Mouse (Mus musculus) macrophage (primary cell): ENCODE measurements around the gene Rad23a. TPM values are rescaled to one million over a fixed set of nuclear protein-coding genes. Genes with fewer than 3 reads are reported as not detected.

Experiments used
- polyA plus RNA-seq: library from polyadenylated mRNA; stranded (reverse); fragments of 250-400 nt; gene quantifications from 3 replicates; pipeline ENCODE4 v1.2.4, GENCODE M21; 2018; ENCODE audit warnings: inconsistent platforms

Gene Rad23a
- polyA plus RNA-seq, 1 experiment from 2014 or later = 87.2 TPM

Other genes starting within 250 kb of the Rad23a start
- gene Ier2, start 177.8 kb downstream of the Rad23a start, polyA plus RNA-seq = 13.1 to 24.0 TPM (median 23.6 TPM) in 3 replicates
- gene Trmt1, start 154.4 kb downstream of the Rad23a start, polyA plus RNA-seq = 24.6 to 51.1 TPM (median 43.5 TPM) in 3 replicates
- 42.2 to 61.4 TPM (median 49.6 TPM) in 3 replicates for gene Nacc1, start 152.8 kb downstream of the Rad23a start, polyA plus RNA-seq
- 38.2 to 65.7 TPM (median 48.7 TPM) in 3 replicates for gene Lyl1, start 139.2 kb downstream of the Rad23a start, polyA plus RNA-seq
- not detected in 3 replicates for gene G430095P16Rik, start 117.7 kb downstream of the Rad23a start, polyA plus RNA-seq
- 3.6 to 6.9 TPM (median 4.3 TPM) in 3 replicates for gene Nfix, start 40.3 kb downstream of the Rad23a start, polyA plus RNA-seq
- 1.2 to 3.3 TPM (median 2.9 TPM) in 3 replicates for gene Dand5, start 17.8 kb downstream of the Rad23a start, polyA plus RNA-seq
- gene Gadd45gip1, start 9.1 kb downstream of the Rad23a start, polyA plus RNA-seq = 5.8 to 13.9 TPM (median 8.6 TPM) in 3 replicates
- 836 to 3,382 TPM (median 1,154 TPM) in 3 replicates for gene Calr, start 6.3 kb upstream of the Rad23a start, polyA plus RNA-seq
- 24.5 to 43.1 TPM (median 29.5 TPM) in 3 replicates for gene Farsa, start 16.3 kb upstream of the Rad23a start, polyA plus RNA-seq
- gene Syce2, start 31.4 kb upstream of the Rad23a start, polyA plus RNA-seq = 7.0 to 30.9 TPM (median 18.1 TPM) in 3 replicates
- gene Gcdh, start 53.3 kb upstream of the Rad23a start, polyA plus RNA-seq = 11.1 to 13.7 TPM (median 12.0 TPM) in 3 replicates
- 0.09 TPM in 1 of 3 replicates, not detected in the others for gene Klf1, start 61.3 kb upstream of the Rad23a start, polyA plus RNA-seq
- gene Dnase2a, start 67.9 kb upstream of the Rad23a start, polyA plus RNA-seq = 160 to 211 TPM (median 178 TPM) in 3 replicates
- 0.04 to 0.06 TPM in 2 of 3 replicates, not detected in the other for gene Mast1, start 96.7 kb upstream of the Rad23a start, polyA plus RNA-seq
- not detected in 3 replicates for gene Rtbdn, start 106.3 kb upstream of the Rad23a start, polyA plus RNA-seq
- not detected in 3 replicates for gene Gm49661, start 128.8 kb upstream of the Rad23a start, polyA plus RNA-seq
- gene Prdx2, start 128.9 kb upstream of the Rad23a start, polyA plus RNA-seq = 77.7 to 148 TPM (median 146 TPM) in 3 replicates
- 15.9 to 39.3 TPM (median 26.2 TPM) in 3 replicates for gene Rnaseh2a, start 129.1 kb upstream of the Rad23a start, polyA plus RNA-seq
- gene Junb, start 138.1 kb upstream of the Rad23a start, polyA plus RNA-seq = 26.1 to 86.4 TPM (median 61.3 TPM) in 3 replicates
- 4.9 to 10.9 TPM (median 6.1 TPM) in 3 replicates for gene Hook2, start 149.9 kb upstream of the Rad23a start, polyA plus RNA-seq
- gene Best2, start 173.9 kb upstream of the Rad23a start, polyA plus RNA-seq = not detected in 3 replicates
- gene Asna1, start 184.6 kb upstream of the Rad23a start, polyA plus RNA-seq = 120 to 138 TPM (median 122 TPM) in 3 replicates
- 143 to 170 TPM (median 168 TPM) in 3 replicates for gene Trir, start 186.2 kb upstream of the Rad23a start, polyA plus RNA-seq
- gene Tnpo2, start 196.2 kb upstream of the Rad23a start, polyA plus RNA-seq = 14.1 to 30.6 TPM (median 26.6 TPM) in 3 replicates
- gene Fbxw9, start 219.4 kb upstream of the Rad23a start, polyA plus RNA-seq = 4.8 to 12.5 TPM (median 8.4 TPM) in 3 replicates
- gene Gm5741, start 227.3 kb upstream of the Rad23a start, polyA plus RNA-seq = not detected in 3 replicates
- 28.6 to 47.4 TPM (median 37.1 TPM) in 3 replicates for gene Dhps, start 231.1 kb upstream of the Rad23a start, polyA plus RNA-seq
- 66.3 to 79.6 TPM (median 68.7 TPM) in 3 replicates for gene Wdr83os, start 240.1 kb upstream of the Rad23a start, polyA plus RNA-seq
- 13.5 to 19.5 TPM (median 15.7 TPM) in 3 replicates for gene Wdr83, start 240.6 kb upstream of the Rad23a start, polyA plus RNA-seq
- 375 to 585 TPM (median 491 TPM) in 3 replicates for gene Man2b1, start 242.6 kb upstream of the Rad23a start, polyA plus RNA-seq